Mouse (Mus musculus) lung, postnatal 4 days (tissue): Measurements from ENCODE around the gene Cry1.

Experiments
- DNase-seq, 2 experiments: peaks; one replicate each; pipeline ENCODE4 v3.0.0; 2021

Cry1 gene

DNA sequence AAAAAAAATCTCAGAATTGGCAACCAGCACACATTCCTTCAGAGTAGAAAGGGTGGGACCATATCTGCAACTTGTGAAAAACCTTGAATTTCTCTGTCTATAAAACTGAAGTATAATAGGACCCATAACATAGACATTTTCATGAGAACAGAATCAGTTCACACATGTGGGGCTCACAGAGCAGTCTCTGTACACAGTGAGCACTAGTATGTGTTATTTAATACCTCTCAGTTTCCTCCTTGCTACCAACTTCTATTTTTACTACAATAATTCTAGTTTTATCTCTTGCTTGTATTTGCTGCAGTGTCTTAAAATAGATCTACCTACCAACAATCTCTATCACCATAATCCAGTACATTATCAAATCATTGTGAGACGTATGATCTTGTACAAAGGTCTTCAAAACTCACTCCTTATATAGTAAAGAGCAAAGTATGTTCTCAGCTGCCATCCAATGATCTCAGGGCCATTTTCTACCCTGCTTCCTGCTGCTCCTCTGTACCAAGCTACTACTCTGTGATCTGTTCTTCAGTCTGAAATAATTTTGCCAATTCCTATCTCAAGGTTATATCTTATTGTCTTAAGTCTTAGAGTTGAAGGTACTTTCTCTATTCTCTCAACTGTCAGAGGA is 24.8 kb downstream of the Cry1 start:
- no peak for DNase-seq

DNA sequence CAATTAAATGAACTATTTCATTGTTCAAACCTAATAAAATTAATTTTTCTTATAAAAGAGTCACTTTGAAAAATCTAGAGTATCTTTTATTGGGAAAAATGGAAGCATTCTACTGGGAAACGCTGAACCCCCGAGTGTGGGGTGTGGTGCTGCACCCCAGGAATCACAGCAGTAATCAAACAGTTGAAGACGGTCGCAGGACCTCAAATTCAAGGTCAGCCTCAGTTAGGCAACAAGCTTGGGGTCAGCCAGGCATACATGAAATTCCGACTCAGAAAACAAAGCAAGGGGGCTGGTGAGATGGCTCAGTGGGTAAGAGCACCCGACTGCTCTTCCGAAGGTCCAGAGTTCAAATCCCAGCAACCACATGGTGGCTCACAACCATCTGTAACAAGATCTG is 27.4 kb downstream of the Cry1 start:
- no peak for DNase-seq

DNA sequence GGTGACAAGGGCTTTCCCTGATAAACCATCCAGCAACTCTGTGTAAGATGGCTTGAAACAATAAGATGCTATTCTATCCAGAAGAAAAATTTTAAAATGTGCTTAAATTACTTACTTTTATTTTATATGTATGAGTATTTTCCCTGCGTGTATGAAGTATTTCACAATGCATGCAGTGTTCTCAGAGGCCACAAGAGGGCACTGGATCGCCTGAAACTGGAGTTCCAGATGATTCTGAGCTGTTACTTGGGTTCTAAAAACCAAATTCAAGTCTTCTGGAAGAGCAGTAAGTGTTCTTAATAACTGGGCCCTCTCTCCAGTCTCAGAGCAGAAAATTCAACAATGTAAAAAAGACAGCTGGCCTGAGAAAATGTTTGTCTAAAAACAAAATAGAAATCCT is 30.7 kb downstream of the Cry1 start:
- DNase-seq = peak; percentile 28 to 73

DNA sequence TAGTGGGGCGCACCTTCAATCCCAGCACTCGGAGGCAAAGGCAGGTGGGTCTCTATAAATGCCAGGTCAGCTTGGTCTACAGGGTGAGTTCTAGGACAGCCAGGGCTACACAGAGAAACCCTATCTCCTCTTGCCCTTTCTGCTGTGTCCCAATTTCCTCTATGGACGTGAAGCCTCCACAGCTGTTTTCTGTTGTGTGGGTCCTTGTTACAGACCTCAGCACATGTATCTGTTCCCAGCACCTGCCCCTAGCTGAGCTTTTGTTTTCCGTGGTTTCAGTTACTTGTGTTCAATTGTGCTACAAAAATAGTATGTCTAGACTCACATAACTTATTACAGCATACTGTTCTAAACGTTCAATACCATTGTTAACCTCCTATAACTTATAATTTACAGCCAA is 35.6 kb downstream of the Cry1 start:
- no peak for DNase-seq

DNA sequence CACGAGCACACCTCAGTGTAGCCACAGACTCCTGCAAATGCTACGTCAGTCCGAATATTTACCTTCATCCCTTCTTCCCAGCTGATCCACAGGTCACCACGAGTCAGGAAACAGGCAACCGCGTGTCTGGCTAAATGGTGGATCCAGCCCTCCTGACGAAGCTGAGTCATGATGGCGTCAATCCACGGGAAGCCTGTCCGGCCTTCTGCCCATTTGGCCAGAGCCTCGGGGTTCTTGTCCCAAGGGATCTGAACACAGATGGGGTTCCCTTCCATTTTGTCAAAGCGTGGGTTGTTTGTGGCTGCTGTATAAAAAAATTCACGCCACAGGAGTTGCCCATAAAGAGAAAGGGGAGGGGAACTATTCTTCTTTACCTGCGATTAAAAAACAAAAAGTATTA is 38.6 kb downstream of the Cry1 start:
- DNase-seq = no peak

DNA sequence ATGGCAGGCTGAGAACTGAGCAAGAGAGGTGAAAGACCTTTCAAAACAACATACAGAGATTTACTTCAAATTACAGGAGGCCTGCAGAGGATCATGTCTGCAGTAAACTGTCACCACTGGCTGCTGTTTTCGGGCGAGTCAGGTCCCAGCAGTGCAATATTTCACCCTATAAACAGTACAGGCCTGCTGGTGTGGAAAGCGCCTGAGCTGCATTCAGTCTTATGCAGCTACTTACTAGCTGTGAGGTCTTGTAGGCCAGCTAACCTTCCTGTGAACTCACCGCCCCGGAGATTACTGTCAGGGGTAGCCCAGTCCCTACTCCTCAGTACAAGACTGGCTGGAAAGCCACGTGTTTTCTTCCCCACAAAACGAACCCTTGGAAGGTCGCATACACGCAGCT is 43.4 kb downstream of the Cry1 start:
- no peak for DNase-seq

DNA sequence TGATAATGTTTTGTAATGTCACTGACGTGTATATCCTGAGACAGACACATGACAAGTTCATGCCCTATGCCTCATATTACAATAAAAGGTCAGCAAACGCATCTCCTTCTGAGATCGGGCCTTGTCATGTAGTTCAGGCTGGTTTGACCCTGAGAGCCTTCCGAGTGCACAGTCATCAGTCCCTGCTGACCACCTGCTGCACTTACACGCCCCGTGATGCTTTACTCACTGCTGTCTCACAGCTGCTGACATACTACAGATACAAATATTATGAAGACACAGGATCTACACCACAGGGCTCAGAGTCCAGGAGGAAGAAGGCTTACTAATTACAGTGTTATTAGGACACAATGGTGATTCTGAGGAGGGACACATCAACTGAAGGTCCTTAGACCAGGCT is 48.3 kb downstream of the Cry1 start:
- DNase-seq = no peak

DNA sequence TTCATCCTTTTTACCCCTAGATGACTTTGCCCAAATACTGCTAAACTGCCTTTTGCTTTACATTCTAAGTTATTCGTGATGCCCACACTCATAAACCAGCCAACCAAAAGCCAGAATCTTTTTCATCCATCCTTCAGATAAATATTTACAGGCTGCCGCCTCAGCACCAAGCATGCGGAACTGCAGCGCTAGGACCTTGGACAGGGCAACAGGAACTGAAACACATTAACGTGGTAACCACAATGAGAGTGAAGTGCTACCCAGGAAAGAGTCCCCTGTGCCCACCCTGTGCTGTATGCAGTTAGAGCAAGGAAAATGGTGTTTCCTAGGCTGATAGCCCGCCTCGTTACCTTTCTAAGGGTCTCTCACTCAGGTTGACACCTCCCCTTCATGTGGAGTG is 56.4 kb downstream of the Cry1 start:
- peak; percentile 31 to 41 for DNase-seq

DNA sequence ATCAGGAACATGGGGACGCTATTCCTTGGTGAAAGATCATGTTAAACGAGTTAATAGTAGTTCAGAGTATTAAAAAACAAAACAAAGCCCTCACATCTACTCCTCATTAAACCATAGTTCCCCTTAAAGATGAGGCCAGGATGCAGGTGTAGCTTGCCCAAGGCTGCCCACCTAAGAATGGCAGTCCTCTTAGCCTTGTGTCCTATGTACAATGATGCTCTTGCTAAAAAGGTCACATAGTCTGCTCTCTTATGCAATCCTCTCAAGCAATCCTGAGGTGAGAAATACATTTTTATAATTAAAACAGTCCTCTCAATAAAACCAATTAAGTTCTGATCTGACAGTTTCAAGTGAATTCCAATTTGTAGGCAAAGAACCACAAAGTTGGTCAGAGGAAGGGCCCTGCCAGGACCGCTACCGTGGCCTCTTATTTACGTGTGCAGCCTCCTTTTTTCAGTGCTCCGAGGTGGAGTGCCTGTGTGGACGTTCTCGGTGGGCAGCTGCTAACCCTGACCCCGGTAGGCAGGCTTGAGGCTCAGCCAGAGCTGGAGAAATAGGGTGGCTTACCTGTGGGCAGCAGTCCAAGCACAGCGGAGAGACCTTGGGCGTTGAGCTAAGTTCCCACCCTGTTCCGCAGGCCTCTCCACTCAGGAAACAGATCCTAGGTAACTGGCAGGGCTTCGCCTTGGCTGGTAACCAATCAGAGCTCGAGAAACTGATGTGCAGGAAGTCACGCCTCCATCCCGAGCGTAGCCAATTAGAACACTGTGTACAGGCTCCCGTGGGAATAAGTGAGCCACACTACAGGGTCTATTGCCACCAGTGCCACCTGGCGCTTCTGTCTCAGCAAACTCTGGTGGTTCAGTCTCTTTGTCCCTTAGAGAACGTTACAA is 57.2 kb downstream of the Cry1 start, which contains the start of gene Mterf2:
Gene Mterf2, minus strand, starts transcription at position 633 of the 893 bp plus-strand sequence.
- peak; percentile 92 to 95 for DNase-seq

DNA sequence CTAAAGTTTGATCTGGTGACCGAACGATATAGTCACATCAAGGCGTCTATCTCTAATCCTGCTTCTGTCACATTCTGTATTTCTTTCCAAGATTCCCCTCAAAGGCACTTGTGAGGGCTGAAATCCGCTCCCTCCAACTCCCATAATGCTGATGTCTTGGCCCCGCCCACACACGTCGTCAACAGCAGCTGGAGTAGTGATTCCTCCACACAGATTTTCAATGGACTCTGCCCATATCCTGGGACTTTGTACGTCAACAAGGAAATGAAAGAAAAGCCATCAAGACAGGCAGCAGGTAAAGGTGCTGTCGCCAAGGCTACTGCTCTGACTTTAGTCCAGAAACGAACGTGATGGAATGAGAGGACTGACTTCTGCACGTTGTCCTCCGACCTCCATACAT is 59.7 kb downstream of the Cry1 start:
- no peak for DNase-seq

DNA sequence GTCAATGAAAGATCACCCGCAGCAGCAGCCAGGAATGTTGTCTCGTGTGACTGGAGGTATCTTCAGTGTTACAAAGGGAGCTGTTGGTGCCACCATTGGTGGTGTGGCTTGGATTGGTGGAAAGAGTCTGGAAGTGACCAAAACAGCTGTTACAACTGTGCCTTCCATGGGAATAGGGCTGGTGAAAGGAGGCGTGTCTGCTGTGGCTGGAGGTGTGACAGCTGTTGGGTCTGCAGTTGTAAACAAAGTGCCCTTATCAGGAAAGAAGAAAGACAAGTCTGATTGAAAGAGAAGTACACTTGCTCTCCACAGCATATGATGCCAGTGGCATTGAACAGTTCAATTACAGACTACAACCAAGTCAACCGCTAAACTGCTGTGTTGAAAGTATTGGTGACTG is 70.5 kb downstream of the Cry1 start:
- no peak for DNase-seq

DNA sequence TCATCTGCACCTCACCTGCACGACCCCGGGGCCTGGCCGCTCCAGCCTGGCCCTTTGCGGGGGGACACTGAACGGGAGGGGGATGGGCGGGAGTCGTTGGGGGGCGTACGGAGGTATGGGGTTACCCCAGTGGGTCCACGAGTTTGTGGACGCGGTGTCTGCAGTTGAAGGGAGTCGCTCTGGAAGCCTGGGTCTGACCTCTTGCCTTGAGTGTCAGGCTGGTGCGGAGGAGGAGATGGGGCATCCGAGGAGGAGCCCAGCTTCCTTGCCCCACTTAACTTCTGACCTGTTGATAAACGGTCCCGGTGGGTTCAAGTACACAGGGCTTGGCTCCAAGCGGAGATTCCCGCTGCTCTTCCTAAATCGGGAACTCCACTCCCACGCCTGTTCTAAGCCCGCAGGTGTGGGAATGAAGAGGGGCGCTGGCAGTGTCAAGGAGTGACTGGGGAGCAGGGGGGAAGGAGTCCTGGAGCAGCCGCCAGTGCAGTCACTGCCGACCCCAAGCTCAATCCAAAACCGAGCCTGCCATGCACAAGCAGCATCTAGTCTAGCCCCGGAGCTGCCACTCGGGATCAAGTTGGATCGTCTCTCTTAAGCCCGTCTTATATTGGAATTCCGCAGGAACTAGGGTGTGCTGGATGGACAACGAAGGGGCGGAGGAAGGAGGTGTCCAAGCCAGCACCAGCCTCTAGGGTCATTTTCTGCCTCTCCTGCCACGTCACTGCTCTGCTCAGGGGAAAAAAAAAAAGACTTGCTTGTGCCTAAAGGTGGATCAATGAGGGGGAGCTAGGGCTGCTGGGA is 81.6 kb downstream of the Cry1 start:
- peak; percentile 25 to 43 for DNase-seq

DNA sequence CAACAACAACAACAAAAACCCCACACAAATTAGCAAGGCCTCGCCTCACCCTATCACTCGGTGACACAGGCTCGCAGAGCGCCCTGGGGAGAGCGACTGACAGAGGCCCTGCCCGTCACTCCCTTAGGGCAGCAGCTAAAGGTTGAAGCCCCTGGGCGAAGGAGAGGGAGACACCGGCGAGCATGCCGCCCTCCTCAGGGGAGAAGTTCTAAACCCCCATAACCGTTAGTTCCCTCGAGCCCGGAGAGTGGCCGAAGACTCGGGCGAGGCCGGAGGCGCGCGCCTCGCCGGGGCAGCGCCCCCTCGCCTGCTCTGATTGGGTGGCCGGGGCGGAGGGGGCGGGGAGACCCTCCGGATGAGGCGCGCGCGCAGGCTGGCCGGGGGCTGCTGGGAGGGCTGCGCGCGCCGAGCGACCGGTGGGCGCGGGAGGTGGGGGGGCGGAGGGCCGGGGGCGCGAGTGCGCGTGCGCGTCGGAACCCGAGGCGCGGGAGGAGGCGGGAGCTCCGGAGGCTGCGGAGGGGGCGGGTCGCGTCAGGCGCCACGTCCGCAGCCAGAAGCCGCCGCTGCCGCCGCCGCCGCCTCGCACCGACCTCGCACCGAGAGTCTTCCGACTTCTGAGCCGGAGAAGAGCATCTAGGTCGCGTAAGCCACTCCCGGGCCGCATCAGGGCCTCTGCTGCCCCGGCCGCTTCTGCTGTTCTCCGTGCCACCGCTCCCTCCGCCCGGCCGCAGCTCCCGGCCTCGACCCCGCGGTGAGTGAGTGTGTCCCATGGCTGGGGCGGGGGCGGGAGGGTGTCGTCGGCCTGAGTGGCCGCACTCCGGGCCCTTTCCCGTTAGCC is 82.4 kb downstream of the Cry1 start, which contains the start of the genes Fhl4 and Tmem263:
Gene Fhl4, minus strand, starts transcription at position 249 of the 838 bp plus-strand sequence.
Gene Tmem263, plus strand, starts transcription at position 381 of the 838 bp plus-strand sequence.
- DNase-seq = peak; percentile 89 to 93

DNA sequence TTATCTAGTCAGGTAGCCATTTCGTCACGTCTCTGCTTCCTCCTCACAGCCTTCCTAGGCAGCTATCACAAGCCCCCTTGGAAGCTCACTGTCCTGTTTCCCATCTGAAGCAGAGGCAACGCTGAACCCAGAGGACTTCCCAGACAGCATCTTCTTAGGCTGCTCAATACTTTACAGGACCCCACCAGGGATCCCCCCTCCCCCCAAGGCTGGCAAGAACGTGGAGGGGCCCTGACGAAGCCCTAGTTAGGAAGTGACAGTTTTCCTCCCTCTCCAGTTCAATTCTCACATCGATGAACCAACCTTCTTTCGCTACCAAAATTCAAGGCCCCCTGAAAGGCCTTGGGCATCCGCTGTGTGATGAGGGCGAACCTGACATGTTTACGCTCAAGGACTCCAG is 83.0 kb downstream of the Cry1 start:
- DNase-seq = peak in 1 of 2 experiments; percentile 31
